Mouse (Mus musculus) megakaryocyte, embryonic 14.5 days (primary cell): ENCODE results near the gene Slc19a1.

Experiments
- FLI1 ChIP-seq: IDR thresholded peaks from 2 replicates; pipeline ENCODE4 v1.6.1; 2012; ENCODE audit warnings: low read length, inconsistent platforms, mixed read lengths
- GATA1 ChIP-seq: IDR thresholded peaks from 3 replicates; pipeline ENCODE4 v1.6.1; 2012; ENCODE audit warnings: mixed read lengths, low read length, inconsistent platforms, borderline replicate concordance

GRCm38 (mm10) chr10:77108106-77108505, 76.1 kb downstream of the Slc19a1 start:
- TF ChIP-seq GATA1 (no peak), FLI1 (no peak)
